Mouse (Mus musculus) heart, postnatal 10 days (tissue): ENCODE measurements at regions not wholly inside any gene's neighbourhood (a gene's known extent, or its start where the extent isn't known, plus 50 kb on each side); places are given as distances from the start of the nearest gene placed in this dataset.
A peak's percentile ranks its signal among the peaks of the same experiment; 100 is the strongest.

Source experiments
- DNase-seq, 2 experiments: peaks; one replicate each; pipeline ENCODE4 v3.0.0; 2021
- intact Hi-C: fragments of 180-260 bp; cut with DNase I; formaldehyde crosslinking; loops from one replicate; pipeline ENCODE4 v1.15.1; 2025

DNA sequence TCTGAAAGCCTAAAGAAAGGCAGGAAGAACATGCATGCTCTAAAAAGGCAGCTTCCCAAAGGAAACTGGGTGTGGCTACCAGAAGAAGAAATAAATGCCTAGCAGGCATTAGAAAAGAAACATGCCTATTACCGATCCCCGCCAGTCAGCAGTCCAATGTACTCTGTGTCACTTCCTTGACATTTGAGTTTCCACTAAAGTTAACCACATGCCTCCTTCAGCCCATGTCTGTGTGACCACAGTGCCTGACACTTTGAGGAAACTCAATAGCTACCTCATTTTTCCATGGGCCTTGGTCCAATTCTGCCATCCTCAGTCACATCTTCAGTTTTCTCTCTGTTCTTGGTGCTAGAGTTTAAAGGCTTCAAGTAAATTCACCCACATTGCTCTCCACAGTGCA, 233.7 kb upstream of the Isx start:
- DNase-seq = no peak
- intact Hi-C loops = no loop called here

DNA sequence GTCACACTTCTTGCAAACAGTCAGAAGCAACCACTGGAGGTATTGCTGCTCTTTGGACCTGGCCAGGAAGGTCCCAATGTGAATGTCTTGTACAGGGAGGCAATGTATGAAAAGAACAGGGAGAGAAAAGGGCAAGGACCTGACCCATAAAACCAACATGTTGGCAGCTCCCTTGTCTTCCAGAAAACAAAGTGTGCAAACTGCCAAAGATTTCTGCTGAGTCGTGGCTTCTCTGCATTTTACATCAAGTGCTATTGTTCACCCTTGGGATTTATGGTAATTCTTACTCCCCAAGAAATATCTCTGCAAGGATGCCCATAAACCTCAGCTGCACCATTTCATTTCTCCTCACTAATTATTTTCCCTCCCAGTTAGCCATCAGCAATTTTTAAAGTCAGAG, 232.3 kb upstream of the Isx start:
- DNase-seq = no peak
- intact Hi-C loops = no loop called here

DNA sequence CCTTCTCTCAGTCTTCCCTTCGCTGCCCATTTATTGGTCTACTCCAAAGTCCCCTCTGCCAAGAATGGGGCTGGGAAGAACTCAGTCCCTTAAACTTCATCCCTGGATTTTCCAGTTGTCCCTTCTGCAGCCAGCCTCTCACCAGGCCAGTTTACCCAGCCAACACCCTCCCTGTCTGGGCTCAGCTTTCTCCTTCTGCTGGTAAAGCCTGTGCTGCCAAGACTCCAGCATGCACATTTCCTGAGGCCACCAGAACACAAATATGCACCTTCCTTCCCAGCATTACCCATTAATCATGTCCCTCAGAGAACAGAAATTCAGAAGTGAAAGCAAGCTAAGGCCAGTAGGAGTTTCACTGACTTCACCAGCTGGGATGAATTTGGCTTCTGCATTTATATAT, 213.0 kb upstream of the Isx start:
- DNase-seq = no peak
- intact Hi-C loops = no loop called here

DNA sequence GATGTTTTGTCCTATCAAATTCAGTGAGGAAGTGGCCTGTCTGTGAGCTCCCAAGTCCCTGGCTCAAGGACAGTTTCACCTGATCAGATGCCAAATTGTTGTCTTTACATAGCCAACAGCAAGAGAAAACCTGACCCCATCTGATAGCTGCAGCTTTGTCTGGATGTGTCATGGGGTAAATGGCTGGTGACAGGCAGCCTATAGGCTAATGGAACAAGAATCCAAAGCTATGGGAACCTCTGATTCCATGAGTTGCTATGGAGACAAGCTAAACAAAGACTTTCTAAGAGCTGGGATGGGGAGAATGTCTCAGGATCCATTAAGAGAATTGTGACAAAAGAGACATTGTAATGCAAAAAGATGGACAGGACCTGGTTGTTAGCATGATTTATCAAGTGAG, 184.6 kb upstream of the Isx start:
- DNase-seq = no peak
- intact Hi-C loops = no loop called here

DNA sequence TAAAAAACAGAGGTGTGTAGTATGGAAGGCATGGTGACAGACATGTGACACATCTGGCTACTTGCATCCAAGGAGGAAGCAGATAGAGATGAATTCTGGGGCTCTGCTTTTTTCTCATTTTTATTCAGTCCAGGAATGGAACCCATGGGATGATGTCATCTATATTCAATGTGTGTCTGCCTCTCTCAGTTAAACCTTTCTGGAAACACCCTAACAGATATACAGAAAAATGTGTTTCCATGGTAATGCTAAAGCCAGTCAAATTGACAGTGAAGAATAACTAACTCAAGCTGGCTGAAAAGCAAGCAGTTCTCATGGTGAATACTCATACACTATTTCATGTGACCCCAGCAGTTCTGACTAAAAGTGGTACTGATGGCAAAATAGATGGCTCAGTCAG, 177.0 kb upstream of the Isx start:
- no peak for DNase-seq

DNA sequence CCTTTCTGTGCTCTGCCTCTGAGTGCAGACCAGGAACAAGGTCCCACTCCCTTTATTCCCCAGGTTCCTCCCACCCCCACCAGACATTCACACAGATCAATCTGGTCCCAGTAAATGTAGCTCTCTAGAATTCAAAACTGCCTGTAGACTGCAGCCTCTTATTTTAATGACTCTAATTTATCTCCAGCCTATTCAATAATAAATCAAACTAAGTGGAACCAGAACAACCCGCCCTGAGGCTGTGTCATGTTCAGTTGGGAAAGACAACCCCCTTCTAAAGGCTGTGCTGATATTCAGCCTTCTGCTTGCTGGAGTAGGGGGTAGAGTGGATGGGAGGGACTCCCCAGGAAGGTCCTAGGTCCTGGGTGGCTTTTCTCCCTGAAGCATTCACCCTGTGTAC, 175.7 kb upstream of the Isx start:
- intact Hi-C loops = no loop called here

More for the DNA sequence above, 177.0 kb upstream of the Isx start:
- intact Hi-C loops = no loop called here

DNA sequence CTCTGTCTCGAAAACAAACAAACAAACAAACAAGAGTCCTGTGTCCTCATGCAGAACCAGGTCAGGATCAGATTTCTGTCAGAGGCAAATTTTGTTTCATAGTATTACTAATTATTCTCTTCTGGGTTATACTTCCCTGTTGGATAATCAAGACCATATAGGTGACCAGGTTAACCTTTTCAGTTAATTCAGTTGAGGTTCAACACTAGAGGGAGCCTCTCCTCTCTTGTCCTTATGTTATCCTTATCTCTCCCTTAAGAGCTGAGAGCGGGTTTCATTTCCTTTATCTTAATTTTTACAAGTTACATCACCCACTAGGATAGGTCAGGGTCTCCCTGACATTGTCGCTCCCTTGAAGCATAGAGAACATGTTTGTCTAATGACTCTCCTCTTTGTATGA, 160.4 kb upstream of the Isx start:
- intact Hi-C loops = no loop called here
- no peak for DNase-seq

More for the DNA sequence above, 175.7 kb upstream of the Isx start:
- DNase-seq = no peak

DNA sequence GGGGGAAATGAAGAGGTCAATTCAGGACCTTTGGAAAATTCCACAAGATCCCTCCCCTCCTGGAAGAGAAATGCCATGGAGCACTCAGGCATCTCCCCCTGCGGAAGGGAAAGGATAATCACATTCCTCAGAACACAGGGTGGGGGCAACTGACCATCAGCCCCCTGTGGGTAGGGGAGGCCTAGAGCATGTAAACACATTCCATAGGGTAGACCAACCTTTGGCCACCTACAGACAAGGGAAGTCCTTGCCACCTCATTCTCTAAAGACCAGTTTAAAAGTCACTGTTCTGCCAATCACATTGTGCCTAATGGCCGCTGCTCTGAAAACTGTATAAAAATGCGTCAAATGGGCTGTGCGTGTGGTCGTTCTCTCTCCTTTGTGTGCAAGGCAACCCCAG, 156.9 kb upstream of the Isx start:
- intact Hi-C loops = no loop called here
- DNase-seq = no peak

DNA sequence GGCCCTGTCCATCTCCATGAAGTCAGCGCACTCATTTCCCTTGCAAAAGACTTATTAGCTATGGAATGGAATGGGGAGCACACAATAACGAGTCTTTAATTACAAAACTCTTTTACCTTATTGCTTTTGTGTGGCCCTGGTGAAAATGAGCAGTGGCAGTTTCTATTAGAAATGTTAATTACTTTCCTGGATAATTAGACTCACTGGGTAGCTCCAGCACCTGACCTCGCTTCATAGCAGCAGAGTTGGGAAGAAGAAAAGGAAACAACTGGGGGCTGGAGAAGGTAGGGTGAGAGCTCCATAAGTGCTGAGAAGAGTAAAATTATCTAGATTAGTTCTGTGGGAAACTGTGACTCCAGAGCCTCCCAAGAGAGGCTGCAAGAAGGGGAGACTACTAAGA, 108.2 kb upstream of the Isx start:
- intact Hi-C loops = no loop called here
- no peak for DNase-seq

DNA sequence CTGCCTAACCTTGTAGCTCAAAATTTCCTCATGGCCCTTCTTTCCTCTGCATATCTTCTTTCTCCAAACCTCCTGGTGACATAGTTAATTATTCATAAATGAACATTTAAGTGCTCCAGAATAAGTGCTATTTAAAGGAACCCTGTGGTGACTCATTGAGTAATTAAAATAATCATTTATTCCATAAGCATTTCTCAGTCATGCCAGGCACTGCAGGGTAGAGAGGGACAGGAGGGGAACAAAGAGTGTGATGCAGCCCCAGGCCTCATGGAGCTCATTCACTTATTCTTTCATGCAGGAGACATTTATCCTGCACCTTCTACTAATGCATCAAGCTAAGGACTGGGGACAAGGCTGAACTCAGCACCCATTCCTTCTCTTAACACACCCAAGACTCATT, 97.4 kb upstream of the Isx start:
- intact Hi-C loops = no loop called here
- no peak for DNase-seq

DNA sequence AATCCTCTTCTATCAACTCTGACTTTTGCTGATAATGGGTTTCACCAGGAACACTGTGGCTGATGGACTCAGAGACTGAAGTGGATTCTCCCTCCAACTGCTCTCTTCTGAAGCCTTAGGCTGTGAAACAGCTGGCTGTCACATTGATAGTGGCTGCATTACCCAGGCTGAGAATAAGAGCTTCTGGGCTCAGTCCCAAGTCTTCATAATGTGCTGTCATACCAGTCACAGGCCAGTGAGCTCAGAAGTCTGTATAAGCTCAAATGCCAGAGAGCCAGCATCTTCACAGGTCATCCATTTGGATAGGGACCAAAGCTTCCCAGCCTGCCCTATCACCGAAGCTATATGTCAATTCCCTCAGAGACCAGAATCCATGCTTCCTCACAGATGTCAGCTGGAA, 91.9 kb upstream of the Isx start:
- intact Hi-C loops = no loop called here
- DNase-seq = peak in 1 of 2 experiments; percentile 1

DNA sequence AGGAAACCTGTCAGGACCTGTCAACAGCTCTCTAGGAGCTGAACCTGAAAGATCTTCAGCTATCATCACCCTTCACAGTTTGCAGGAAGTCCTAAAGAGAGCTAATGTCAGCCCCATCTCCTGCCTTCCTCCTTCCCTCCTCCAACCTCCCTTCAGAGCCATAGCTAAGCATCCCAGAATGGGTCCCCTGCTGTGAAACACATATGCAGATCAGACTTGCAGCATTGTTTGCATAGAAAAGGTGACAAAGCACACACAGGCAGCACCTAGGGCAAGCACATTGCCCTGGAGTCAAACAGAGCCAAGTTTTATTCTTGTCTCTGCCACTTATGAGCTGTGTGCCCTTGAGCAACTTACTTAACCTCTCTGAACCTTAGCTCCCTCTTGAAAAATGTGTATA, 64.3 kb upstream of the Isx start:
- intact Hi-C loops = no loop called here
- DNase-seq = no peak

DNA sequence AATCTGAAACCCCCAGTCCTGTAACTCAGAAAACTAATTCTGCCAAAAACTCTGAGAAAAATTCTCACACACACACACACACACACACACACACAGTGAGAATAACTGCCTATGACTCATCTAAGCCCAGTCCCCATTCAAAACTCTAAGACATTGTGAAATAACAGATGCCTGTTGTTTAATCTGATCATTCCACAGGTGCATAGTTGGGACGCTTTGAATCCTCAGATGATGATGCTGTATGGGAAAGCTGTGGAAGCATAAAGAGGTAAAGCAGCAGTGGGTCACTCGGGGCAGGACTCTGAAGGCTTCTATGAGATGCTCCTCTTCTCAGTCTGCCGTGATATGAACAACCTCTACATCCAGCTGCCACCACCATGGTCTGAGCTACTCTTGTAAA, 62.9 kb upstream of the Isx start:
- intact Hi-C loops = no loop called here
- no peak for DNase-seq

DNA sequence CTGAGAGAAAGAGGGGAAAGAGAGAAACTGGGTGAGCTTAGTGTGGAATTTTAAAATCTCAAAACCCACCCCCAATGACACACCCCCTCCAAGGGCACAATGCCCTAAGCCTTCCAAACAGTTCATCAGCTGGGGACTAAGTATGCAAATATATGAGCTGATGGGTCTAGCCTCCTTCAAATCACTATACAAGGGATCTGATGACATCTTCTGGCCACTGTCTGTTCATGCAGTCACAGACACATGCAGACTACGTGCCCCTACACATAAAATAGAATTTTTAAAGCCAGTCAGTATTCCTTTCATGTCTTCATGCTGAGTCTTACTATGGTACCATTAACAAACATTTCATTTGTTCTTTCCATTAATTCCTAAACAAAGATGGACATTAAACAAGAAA, 54.5 kb upstream of the Isx start:
- intact Hi-C loops = no loop called here

DNA sequence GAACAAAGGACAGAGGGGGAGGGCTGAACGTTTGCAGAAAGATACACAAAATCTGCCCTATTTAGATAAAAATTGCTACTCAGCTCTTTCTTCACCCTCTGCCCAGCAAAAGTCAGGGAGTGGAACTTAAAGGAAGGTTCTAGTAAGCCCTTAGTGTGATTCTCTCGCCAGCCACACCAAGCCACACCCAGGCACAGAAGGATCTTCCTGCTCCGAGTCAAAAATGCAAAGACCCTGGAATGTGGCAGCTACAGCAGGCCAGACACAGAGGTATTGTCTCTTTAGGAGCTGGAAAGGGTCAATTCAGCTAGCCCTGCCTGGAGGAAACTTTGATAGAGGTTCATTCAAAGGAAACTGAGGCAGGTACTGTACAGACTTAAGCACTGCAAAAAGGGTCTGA, 52.3 kb upstream of the Isx start:
- intact Hi-C loops = no loop called here

More for the DNA sequence above, 54.5 kb upstream of the Isx start:
- no peak for DNase-seq

DNA sequence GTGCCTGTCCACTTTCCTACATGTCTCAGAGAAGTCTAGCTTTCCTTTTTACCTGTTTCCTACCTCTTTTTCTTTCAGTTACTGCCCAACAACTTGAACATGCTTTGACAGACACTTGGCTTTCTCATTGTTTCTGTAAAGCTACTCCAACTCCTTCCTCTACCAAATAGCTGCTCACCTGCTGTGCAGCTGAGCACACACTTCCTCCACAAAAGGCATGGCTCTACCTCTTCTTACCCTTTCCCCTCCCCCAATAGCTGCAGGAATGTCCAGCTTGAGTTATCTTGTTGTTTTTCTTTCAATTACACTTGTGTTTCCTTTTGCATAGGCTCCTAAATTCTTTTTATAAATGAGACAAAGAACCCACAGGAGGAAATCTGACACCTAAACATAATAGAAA, 50.7 kb upstream of the Isx start:
- intact Hi-C loops = no loop called here
- DNase-seq = no peak

More for the DNA sequence above, 52.3 kb upstream of the Isx start:
- no peak for DNase-seq
